21 mouse cellular contexts compared by ENCODE assay signal in genomic region chr7:134822006-134822405, GRCm38 (mm10).
DNase-seq lines count a peak whose midpoint lies in the region; ATAC-seq and TF ChIP-seq lines count a peak whose summit lies in the region.
"Had no signal": no experiment of that assay in that cellular context is flagged by ENCODE, and none has a peak within 500 bp of the region (broad histone marks: within the 10 kb centered on the region; RNA-seq: fewer than 3 reads in every experiment).

No protein-coding gene starts in this region.

- H3K4me3 ChIP-seq in lung, embryonic 14.5 days (ENCODE audit: low read depth, low read length), result no peak overlapping the region
- H3K4me3 ChIP-seq: embryonic facial prominence, embryonic 10.5 days; embryonic facial prominence, embryonic 15.5 days; forebrain, embryonic 12.5 days; liver, embryonic 13.5 days; midbrain, embryonic 10.5 days had no signal

- no peak for ATAC-seq in lung, embryonic 14.5 days (ENCODE audit: insufficient read depth)
- ATAC-seq: CD4-positive, CD25-positive, alpha-beta regulatory T cell, adult 4 months; hindbrain, embryonic 16.5 days had no signal

- 0 out of 2 replicates have a peak, but pooled peaks cover 3% of the 10 kb centered on the region for H3K4me1 ChIP-seq in lung, embryonic 14.5 days (ENCODE audit: insufficient read depth)
- H3K4me1 ChIP-seq: liver, embryonic 13.5 days had no signal

- H3K27ac ChIP-seq in lung, embryonic 14.5 days (ENCODE audit: low read depth), result no peak overlapping the region
- H3K27ac ChIP-seq: embryonic facial prominence, embryonic 10.5 days; embryonic facial prominence, embryonic 15.5 days; forebrain, embryonic 12.5 days; liver, embryonic 13.5 days; midbrain, embryonic 10.5 days had no signal

- H3K36me3 ChIP-seq in lung, embryonic 14.5 days (ENCODE audit: insufficient read depth), result peaks cover 7% of the 10 kb centered on the region; the same call in 1 of the 2 replicates
- H3K36me3 ChIP-seq: forebrain, embryonic 12.5 days; liver, embryonic 13.5 days; midbrain, embryonic 10.5 days had no signal

- 58% methylated on average over 3 of the region's 3 CpGs for WGBS in lung, embryonic 14.5 days

- H3K4me2 ChIP-seq in lung, embryonic 14.5 days, result no peak overlapping the region
- H3K4me2 ChIP-seq: embryonic facial prominence, embryonic 15.5 days; forebrain, embryonic 12.5 days; liver, embryonic 13.5 days had no signal

- no peaks in the 10 kb centered on the region for H3K27me3 ChIP-seq in lung, embryonic 14.5 days (ENCODE audit: insufficient read depth, low read length)
- H3K27me3 ChIP-seq: embryonic facial prominence, embryonic 15.5 days; forebrain, embryonic 12.5 days; liver, embryonic 13.5 days had no signal

- no peak for TF ChIP-seq CTCF in lung, embryonic 14.5 days (IDR thresholded peaks at IDR 0.05; ENCODE audit: low read depth)

- H3K9ac ChIP-seq in lung, embryonic 14.5 days, result no peak overlapping the region
- H3K9ac ChIP-seq: embryonic facial prominence, embryonic 15.5 days; forebrain, embryonic 12.5 days; forebrain, postnatal 0 days; liver, embryonic 13.5 days had no signal

- H3K9me3 ChIP-seq in lung, embryonic 14.5 days (ENCODE audit: low read depth, low read length), result no peaks in the 10 kb centered on the region
- H3K9me3 ChIP-seq: embryonic facial prominence, embryonic 10.5 days; embryonic facial prominence, embryonic 15.5 days; forebrain, embryonic 12.5 days; liver, embryonic 13.5 days; midbrain, embryonic 10.5 days had no signal

- DNase-seq in kidney, adult 11 months, result peak; percentile 8
- no peak for DNase-seq in kidney, adult 18-20 months
- DNase-seq in lung, embryonic 14.5 days, result peak; percentile 3
- DNase-seq in lung, postnatal 14 days, result no peak
- peak; percentile 47 for DNase-seq in kidney, postnatal 10 days
- DNase-seq in kidney, postnatal 4 days, result peak; percentile 17 to 33
- DNase-seq in cerebellum, postnatal 4 days (ENCODE audit: low spot score in 2 of 2), result no peak
- DNase-seq: cerebellum, adult 8-10 months; gastrocnemius, postnatal 10 days; layer of hippocampus, postnatal 36 days; liver, embryonic 13.5 days; lung, adult 2 months; right cerebral cortex, postnatal 14 days; thymus, postnatal 14 days had no signal

Comparison
In these comparisons a context has a peak if more than half of its experiments do, and no peak if none do; other contexts are left out.
1. DNase-seq: peak in kidney, adult 11 months (single experiment), lung, embryonic 14.5 days (single experiment), kidney, postnatal 10 days (single experiment) and kidney, postnatal 4 days (2 of 2); none in kidney, adult 18-20 months (single experiment), lung, postnatal 14 days (single experiment) and cerebellum, postnatal 4 days (0 of 2).